Mouse (Mus musculus) heart, embryonic 15.5 days (tissue): ENCODE results near the gene Washc1. TPM values are rescaled to one million over a fixed set of nuclear protein-coding genes. Genes with fewer than 3 reads are reported as not detected.

Source experiments
- ATAC-seq: fragments of 200-750 bp; cut with Nextera tagmentation; replicated peaks from 2 replicates; pipeline ENCODE4 v1.8.0; 2017; ENCODE audit warnings: low read depth, moderate TSS enrichment; ENCODE audit not compliant: insufficient number of reproducible peaks, insufficient read depth, low FRiP score
- H3K27ac ChIP-seq: fragments of 300-500 bp; sonication (generic); 2 replicates; pipeline ENCODE4 v1.5.1; 2015; ENCODE audit warnings: mild to moderate bottlenecking, inconsistent platforms
- H3K27me3 ChIP-seq: fragments of 300-500 bp; sonication (generic); 2 replicates; pipeline ENCODE4 v1.6.1; 2015; ENCODE audit warnings: inconsistent platforms
- H3K36me3 ChIP-seq: fragments of 300-500 bp; sonication (generic); 2 replicates; pipeline ENCODE4 v1.6.1; 2015; ENCODE audit warnings: mild to moderate bottlenecking, inconsistent platforms
- H3K4me1 ChIP-seq: fragments of 300-500 bp; sonication (generic); replicated peaks from 2 replicates; pipeline ENCODE4 v1.6.1; 2015; ENCODE audit warnings: inconsistent platforms
- H3K4me2 ChIP-seq: fragments of 300-500 bp; sonication (generic); 2 replicates; pipeline ENCODE4 v1.6.1; 2015; ENCODE audit warnings: inconsistent platforms, mild to moderate bottlenecking, moderate library complexity
- H3K4me3 ChIP-seq: fragments of 300-500 bp; sonication (generic); 2 replicates; pipeline ENCODE4 v1.5.1; 2015; ENCODE audit warnings: mild to moderate bottlenecking, inconsistent platforms
- H3K9ac ChIP-seq: fragments of 300-500 bp; sonication (generic); 2 replicates; pipeline ENCODE4 v1.6.1; 2015; ENCODE audit warnings: mild to moderate bottlenecking, inconsistent platforms
- H3K9me3 ChIP-seq: fragments of 300-500 bp; sonication (generic); replicated peaks from 2 replicates; pipeline ENCODE4 v1.6.1; 2016; ENCODE audit warnings: inconsistent platforms
- WGBS: fragments of 180-500 bp; shearing (Covaris S2); methylation state at CpG from one replicate; pipeline ENCODE4 v1.1.7; 2015; ENCODE audit warnings: mixed read lengths; 5-methylcytosine and 5-hydroxymethylcytosine counted together
- polyA plus RNA-seq: library from polyadenylated mRNA; unstranded; fragments of >200 nt; fragmentation: Nextera tagmentation; extraction: Ambion mirVana; gene quantifications from 2 replicates; pipeline ENCODE4 v1.2.1, GENCODE M21; 2015

The Washc1 gene
- polyA plus RNA-seq, 1 experiment from 2014 or later: 25.5 TPM

DNA sequence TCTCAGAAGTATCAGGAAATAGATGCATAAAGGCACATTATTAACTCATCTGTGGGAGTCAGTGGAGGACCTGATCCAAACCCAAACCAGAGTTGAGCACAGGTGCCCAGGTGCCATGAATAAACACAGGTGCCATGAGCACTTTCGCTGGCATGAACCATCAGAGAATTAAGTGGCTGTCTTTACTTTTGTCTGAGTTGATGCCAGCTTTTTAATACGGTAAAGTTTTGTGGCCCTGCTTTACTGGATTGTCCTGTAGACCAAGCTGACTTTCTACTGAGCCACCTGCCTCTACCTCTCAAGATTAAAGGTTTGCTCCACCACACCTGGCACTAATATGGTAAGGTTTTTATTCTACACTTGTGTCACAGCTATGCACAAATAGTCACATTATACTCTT is 19.3 kb upstream of the Washc1 start:
- Histone ChIP-seq H3K27me3 (no peaks in the 10 kb centered on the region), H3K4me2 (no peak overlapping the region), H3K36me3 (peaks cover 25% of the 10 kb centered on the region), H3K9ac (no peak overlapping the region), H3K27ac (no peak overlapping the region), H3K9me3 (no peaks in the 10 kb centered on the region), H3K4me3 (no peak overlapping the region), H3K4me1 (no peaks in the 10 kb centered on the region)
- ATAC-seq: no peak
- 91% methylated on average over 2 of the region's 2 CpGs for WGBS

DNA sequence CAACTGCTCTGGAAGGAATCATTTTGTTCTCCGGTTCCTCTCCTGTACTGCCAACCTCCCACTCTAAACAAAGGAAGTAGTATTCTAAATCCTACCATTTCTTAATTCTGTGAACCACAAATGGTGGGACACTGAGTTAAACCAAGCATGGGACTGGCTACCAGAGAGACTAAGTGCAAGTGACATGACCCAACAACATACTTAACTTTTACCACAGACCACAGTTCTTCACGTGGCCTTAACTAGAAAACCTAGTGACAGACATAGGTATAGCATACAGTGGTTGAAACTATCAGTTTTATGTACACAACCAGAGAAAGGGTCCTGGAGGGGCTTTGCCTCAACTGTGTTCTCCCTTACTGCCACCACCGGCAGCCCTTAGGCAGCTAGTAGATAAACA is 18.7 kb upstream of the Washc1 start:
- no peak overlapping the region for H3K9ac ChIP-seq
- H3K27me3 ChIP-seq: no peaks in the 10 kb centered on the region
- no peak overlapping the region for H3K4me3 ChIP-seq
- H3K9me3 ChIP-seq: no peaks in the 10 kb centered on the region
- H3K36me3 ChIP-seq: peaks cover 25% of the 10 kb centered on the region
- no peak overlapping the region for H3K27ac ChIP-seq
- no peak overlapping the region for H3K4me2 ChIP-seq
- 80% methylated on average over 3 of the region's 3 CpGs for WGBS
- peaks cover 3% of the 10 kb centered on the region; the same call in 1 of the 2 replicates for H3K4me1 ChIP-seq
- ATAC-seq: no peak

DNA sequence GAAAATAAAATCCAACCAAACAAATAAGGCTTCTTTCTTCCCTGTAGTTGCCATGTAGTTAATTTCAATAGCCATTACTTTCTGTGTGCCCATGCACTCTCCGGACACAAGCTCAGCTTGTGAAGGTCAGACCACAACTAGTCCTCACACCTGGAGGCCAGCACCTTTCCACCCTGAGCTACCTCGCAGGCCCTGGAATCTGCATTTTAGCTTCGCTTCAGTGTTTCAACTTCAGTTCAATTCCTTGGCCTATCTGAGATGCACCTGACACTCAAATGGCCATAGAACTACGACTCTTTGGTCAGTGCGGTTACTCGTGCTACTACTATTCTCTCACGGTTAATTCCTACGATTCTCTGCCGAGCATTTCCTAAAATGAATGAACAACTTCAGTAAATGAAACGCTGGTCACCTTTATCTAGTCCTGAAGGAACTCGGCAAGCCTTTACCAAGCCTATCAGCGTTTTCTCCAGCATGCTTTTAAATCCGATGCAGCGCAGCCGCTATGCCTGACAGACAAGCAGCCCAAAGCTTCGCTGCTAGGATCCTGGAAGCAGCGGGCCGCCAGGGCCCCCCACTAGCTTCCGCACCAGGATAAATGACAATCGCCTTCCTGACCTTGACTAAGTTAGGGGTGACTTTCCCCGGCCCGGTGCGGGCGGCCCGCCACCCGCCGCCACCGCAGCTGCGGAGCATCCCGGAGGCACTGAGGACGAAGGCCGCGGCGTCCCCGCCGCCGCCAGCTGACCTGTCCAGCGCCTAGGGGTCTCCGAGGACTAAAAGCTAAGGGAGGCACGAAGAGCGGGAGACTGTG is 10.6 kb upstream of the Washc1 start:
- Histone ChIP-seq H3K36me3 (0 out of 2 replicates have a peak, but pooled peaks cover 3% of the 10 kb centered on the region), H3K4me2 (peak overlapping the region; percentile 81), H3K9me3 (no peaks in the 10 kb centered on the region), H3K4me3 (peak overlapping the region; percentile 81), H3K27me3 (no peaks in the 10 kb centered on the region), H3K9ac (peak overlapping the region; percentile 95), H3K4me1 (peaks cover 26% of the 10 kb centered on the region), H3K27ac (peak overlapping the region; percentile 95)
- under 1% methylated on average over 41 of the region's 41 CpGs for WGBS
- peak; percentile 58 for ATAC-seq

DNA sequence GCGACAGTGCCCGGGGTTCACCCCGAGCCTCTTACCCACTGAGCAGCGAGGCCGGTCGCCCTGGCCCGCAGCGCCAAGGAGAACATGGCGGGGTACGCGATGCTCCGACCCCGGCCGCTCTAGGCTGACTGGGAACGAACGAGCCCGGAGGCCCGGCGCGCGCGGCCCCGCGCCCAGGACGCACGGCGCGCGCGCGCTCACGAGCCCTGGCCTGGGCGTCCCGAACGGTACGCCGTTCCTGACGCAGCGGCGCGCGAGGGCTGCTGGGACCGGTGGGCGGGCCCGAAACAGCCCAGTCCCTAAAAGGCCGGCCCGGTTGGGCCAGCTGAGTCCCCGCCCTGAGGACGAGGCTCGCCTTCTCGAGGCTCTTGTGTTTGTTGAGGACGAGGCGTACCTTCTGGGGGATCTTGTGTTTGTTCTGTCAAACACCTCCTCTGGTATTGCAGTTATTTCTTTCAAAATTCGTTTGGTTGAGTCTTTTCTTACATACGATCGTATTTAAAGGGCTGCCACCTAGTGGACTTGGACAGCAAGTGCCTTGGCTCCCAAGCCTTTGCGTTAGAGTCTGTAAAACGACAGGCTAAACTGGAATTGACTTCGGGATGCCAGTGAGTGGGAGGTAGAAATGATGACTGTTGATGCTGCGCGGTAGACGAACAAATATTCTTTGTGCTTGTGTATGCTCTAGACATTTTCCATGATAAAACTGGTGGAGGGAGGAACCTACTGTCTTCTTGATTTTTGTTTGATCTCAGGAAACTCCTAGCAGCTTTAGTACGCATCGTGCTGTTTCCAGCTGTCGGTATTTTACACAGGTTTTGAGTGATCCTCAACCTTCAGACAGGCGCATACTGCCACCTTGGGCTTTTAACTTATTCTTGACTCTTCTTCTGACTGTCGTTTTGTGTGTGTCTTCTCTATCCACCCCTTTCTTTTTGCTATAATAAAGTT is 9.7 kb upstream of the Washc1 start, which contains the start of gene Ndufv2:
TSS of gene Ndufv2 (minus strand) at position 180 of the 951 bp plus-strand sequence.
- Histone ChIP-seq H3K9me3 (no peaks in the 10 kb centered on the region), H3K27ac (peak within 1 kb of the TSS; percentile 95), H3K4me2 (peak within 1 kb of the TSS; percentile 81), H3K36me3 (0 out of 2 replicates have a peak, but pooled peaks cover 3% of the 10 kb centered on the region), H3K9ac (peak within 1 kb of the TSS; percentile 95), H3K27me3 (no peaks in the 10 kb centered on the region), H3K4me3 (peak within 1 kb of the TSS; percentile 81), H3K4me1 (peaks cover 26% of the 10 kb centered on the region)
- under 1% methylated on average over 67 of the region's 67 CpGs for WGBS
- peak; percentile 100 for ATAC-seq

DNA sequence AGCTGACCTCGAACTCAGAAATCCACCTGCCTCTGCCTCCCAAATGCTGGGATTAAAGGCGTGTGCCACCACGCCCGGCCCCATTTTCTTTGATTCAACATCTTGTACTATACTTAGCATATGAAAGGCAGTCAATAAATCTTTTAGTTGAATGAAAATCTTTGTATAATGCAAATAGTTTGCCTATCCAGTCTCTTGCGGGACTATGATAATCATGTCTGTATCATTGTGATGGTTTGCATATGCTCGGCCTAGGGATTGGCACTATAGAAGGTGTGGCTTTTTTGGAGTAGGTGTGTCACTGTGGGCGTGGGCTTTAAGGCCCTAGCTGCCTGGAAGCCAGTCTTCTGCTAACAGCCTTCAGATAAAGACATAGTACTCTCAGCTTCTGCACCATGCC is 7.3 kb upstream of the Washc1 start:
- WGBS: 87% methylated on average over 7 of the region's 7 CpGs
- H3K9ac ChIP-seq: no peak overlapping the region
- no peak for ATAC-seq

DNA sequence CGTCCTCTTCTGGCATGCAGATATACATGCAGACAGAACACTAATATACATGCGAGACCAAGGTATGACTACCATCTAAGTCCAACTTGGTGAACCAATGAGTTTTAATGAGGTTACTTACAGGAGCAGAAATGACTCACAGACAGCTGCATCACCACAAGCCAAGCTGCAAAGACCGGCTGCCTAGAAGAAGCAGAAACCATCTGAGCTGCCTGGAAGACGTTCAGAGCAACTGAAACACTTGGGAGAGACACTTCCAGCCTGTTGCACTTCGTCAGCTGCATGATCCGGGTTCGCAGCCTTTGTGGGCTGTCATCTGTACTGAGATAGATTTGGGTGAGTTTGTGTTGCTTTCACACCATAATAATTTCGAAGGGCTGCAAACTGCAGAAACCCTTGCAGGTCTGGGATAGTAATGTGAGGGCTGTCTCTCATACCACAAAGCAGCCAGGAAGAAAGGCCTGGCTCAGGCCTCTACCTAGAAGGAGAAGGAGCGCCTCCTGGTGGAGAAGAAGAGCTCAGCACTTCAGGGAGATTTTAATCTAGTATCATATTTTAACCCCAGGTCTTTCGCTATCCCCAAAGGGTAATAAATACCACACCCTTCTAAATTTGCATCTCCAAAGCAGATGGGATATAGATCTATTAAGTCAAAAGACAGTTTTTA is 4.6 kb upstream of the Washc1 start:
- no peak overlapping the region for H3K9ac ChIP-seq
- H3K9me3 ChIP-seq: no peaks in the 10 kb centered on the region
- no peak overlapping the region for H3K27ac ChIP-seq
- 51% methylated on average over 10 of the region's 10 CpGs for WGBS
- H3K4me2 ChIP-seq: no peak overlapping the region
- no peaks in the 10 kb centered on the region for H3K27me3 ChIP-seq
- H3K4me1 ChIP-seq: peaks cover 14% of the 10 kb centered on the region
- H3K4me3 ChIP-seq: no peak overlapping the region
- ATAC-seq: no peak
- H3K36me3 ChIP-seq: no peaks in the 10 kb centered on the region

More for the DNA sequence above, 7.3 kb upstream of the Washc1 start:
- peaks cover 17% of the 10 kb centered on the region for H3K4me1 ChIP-seq
- no peak overlapping the region for H3K27ac ChIP-seq
- no peaks in the 10 kb centered on the region for H3K9me3 ChIP-seq
- H3K4me2 ChIP-seq: no peak overlapping the region
- no peaks in the 10 kb centered on the region for H3K36me3 ChIP-seq
- H3K4me3 ChIP-seq: no peak overlapping the region
- H3K27me3 ChIP-seq: no peaks in the 10 kb centered on the region

DNA sequence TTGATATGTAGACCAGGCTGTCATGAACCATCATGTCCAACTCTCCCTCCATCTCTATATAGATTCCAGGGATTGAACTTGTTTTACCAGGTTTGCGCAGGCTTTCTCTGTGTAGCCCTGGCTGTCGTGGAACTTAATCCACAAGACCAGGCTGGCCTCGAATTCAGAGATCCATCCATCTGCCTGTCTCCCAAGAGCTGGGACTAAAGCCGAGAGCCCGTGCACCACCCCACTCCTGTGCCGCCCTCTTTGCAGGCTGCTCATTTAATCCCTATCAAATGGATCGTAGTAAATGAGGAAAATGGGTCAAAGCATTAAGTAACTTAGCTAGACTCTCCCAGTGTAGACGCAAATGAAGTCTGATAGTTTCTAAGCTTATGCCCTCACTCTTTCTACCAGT is 3.9 kb upstream of the Washc1 start:
- Histone ChIP-seq H3K4me2 (no peak overlapping the region), H3K4me1 (peaks cover 13% of the 10 kb centered on the region), H3K36me3 (no peaks in the 10 kb centered on the region), H3K27me3 (no peaks in the 10 kb centered on the region), H3K9ac (no peak overlapping the region), H3K4me3 (no peak overlapping the region), H3K27ac (no peak overlapping the region), H3K9me3 (no peaks in the 10 kb centered on the region)
- ATAC-seq: no peak
- WGBS: 67% methylated on average over 8 of the region's 8 CpGs

DNA sequence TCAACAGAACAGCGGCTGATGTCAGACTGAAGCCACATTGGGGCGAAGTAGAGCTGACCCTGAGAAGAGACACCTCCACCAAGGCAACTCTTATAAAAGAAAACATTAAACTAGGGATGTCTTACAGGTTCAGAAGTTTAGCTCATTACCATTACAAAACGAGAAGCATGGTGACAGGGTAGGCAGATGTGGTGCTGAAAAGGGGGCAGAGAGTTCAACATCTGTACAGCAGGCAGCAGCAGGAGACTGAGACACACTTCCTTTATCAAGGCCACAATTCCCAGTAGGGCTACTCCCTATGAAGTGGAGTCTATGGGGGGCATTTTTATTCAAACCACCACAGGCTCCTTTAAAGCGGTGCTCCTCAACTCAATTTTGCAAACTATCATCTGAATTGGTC is 3.1 kb upstream of the Washc1 start:
- Histone ChIP-seq H3K36me3 (no peaks in the 10 kb centered on the region), H3K4me2 (no peak overlapping the region), H3K4me1 (peaks cover 16% of the 10 kb centered on the region), H3K27me3 (no peaks in the 10 kb centered on the region), H3K4me3 (no peak overlapping the region), H3K27ac (no peak overlapping the region), H3K9me3 (no peaks in the 10 kb centered on the region), H3K9ac (no peak overlapping the region)
- ATAC-seq: no peak
- 73% methylated on average over 4 of the region's 4 CpGs for WGBS

DNA sequence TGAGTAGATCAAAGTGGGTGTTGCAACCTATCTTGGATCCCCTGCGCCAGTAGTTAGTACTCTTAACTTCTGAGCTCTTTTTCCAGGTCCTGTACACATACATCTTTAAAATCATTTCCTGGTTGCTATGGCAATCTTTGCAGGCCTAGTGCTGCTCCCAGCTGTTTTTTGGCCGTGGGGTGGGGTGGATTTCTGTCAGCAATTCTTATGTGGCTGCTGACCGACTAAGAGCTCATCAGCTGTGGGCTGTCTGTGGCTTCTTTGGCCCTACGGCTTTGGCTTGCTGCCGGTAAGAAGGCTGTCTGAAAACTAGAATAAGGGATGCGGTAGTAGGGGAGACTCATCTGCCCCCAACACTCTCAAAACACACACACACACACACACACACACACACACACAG is 599 bp upstream of the Washc1 start:
- H3K36me3 ChIP-seq: peaks cover 19% of the 10 kb centered on the region; the same call in 1 of the 2 replicates
- peak overlapping the region; percentile 88; the same call in 1 of the 2 replicates for H3K9ac ChIP-seq
- WGBS: 38% methylated on average over 6 of the region's 6 CpGs
- peak overlapping the region; percentile 74 for H3K4me2 ChIP-seq
- peaks cover 16% of the 10 kb centered on the region for H3K4me1 ChIP-seq
- H3K9me3 ChIP-seq: no peaks in the 10 kb centered on the region
- H3K4me3 ChIP-seq: peak overlapping the region; percentile 96
- ATAC-seq: no peak
- H3K27me3 ChIP-seq: no peaks in the 10 kb centered on the region
- H3K27ac ChIP-seq: peak overlapping the region; percentile 87

DNA sequence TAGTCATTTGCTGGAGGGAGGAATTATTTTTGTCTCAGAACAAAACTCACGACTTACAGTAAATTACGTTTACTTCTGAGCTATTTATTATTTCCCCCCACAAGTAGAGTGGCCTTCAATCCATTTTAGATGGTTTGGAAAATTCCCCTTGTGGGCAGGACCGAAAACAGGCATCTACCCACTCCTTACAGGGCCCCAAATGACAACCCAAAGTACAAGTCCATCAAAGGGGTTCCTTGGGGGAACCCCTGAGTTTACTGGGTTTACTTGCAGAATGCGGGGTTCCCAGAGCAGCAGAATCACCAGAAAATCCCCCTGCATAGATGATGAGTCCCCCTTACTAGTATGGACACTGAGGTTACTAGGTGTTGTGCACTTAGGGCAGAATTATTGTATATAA is 821 bp downstream of the Washc1 start:
- peak overlapping the region; percentile 87; the same call in 1 of the 2 replicates for H3K27ac ChIP-seq
- no peaks in the 10 kb centered on the region for H3K27me3 ChIP-seq
- H3K9me3 ChIP-seq: no peaks in the 10 kb centered on the region
- H3K4me1 ChIP-seq: peaks cover 16% of the 10 kb centered on the region
- peak overlapping the region; percentile 96 for H3K4me3 ChIP-seq
- peak overlapping the region; percentile 74 for H3K4me2 ChIP-seq
- peaks cover 33% of the 10 kb centered on the region for H3K36me3 ChIP-seq
- peak overlapping the region; percentile 88 for H3K9ac ChIP-seq
- 37% methylated on average over 4 of the region's 4 CpGs for WGBS
- ATAC-seq: no peak

DNA sequence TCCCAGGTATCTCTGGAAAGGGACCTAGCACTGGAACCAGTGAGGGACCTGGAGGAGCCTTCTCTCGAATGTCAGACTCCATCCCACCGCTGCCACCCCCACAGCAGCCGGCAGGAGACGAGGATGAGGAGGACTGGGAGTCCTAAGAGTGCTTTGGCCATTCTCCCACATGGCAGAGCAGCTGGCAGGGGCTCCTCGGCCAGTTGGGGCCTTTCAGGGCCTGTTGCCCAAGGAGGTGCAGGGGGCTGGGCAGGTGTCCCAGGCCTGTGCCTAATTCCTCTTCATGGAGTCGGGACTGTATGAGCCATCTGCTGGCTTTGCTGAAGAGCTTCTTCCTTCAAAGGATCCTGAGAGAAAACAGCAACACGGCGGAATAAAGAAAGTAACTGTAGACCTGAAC is 7.6 kb downstream of the Washc1 start:
- 88% methylated on average over 8 of the region's 8 CpGs for WGBS
- no peak overlapping the region for H3K4me3 ChIP-seq
- no peak for ATAC-seq
- H3K9ac ChIP-seq: no peak overlapping the region
- H3K36me3 ChIP-seq: peaks cover 58% of the 10 kb centered on the region
- H3K27ac ChIP-seq: no peak overlapping the region
- H3K4me2 ChIP-seq: no peak overlapping the region
- H3K27me3 ChIP-seq: no peaks in the 10 kb centered on the region
- peaks cover 3% of the 10 kb centered on the region for H3K4me1 ChIP-seq
- no peaks in the 10 kb centered on the region for H3K9me3 ChIP-seq
